Mouse (Mus musculus) heart, adult 2 months (tissue): Measurements from ENCODE around the gene Rps10. TPM values are rescaled to one million over a fixed set of nuclear protein-coding genes. Genes with fewer than 3 reads are reported as not detected.

Experiments used
- DNase-seq, 2 experiments: peaks; one replicate each; pipeline ENCODE4 v3.0.0; 2021
- H3K27ac ChIP-seq: fragments of 200-600 bp; 2 replicates; pipeline ENCODE4 v1.8.1; 2022
- H3K27me3 ChIP-seq: fragments of 200-500 bp; 2 replicates; pipeline ENCODE4 v1.6.1; 2012; ENCODE audit warnings: mild to moderate bottlenecking, low read length, inconsistent platforms, mixed read lengths; ENCODE audit not compliant: control insufficient read depth, insufficient read depth
- H3K36me3 ChIP-seq: fragments of 200-500 bp; 2 replicates; pipeline ENCODE4 v1.6.1; 2012; ENCODE audit warnings: low read length, inconsistent platforms; ENCODE audit not compliant: control insufficient read depth, insufficient read depth
- H3K4me1 ChIP-seq: fragments of 200-500 bp; 2 replicates; pipeline ENCODE4 v1.6.1; 2011; ENCODE audit warnings: low read length; ENCODE audit not compliant: control insufficient read depth, insufficient read depth
- H3K4me3 ChIP-seq: fragments of 200-600 bp; 2 replicates; pipeline ENCODE4 v1.8.1; 2022
- H3K79me2 ChIP-seq: fragments of 200-500 bp; replicated peaks from 2 replicates; pipeline ENCODE4 v1.6.1; 2012; ENCODE audit warnings: mild to moderate bottlenecking, inconsistent platforms, low read length, moderate library complexity, mixed read lengths; ENCODE audit not compliant: control insufficient read depth, insufficient read depth
- H3K9ac ChIP-seq: fragments of 200-500 bp; 2 replicates; pipeline ENCODE4 v1.6.1; 2012; ENCODE audit warnings: low read depth, mild to moderate bottlenecking, control low read depth, inconsistent platforms, low read length, mixed read lengths
- CTCF ChIP-seq: fragments of 200-600 bp; IDR thresholded peaks from 2 replicates; pipeline ENCODE4 v1.8.1; 2022; ENCODE audit warnings: antibody characterized with exemption, mild to moderate bottlenecking, moderate library complexity
- EP300 ChIP-seq: fragments of 200-500 bp; IDR thresholded peaks from 2 replicates; pipeline ENCODE4 v1.6.1; 2011; ENCODE audit warnings: low read depth, low read length, control low read depth; ENCODE audit not compliant: insufficient read depth
- POLR2A ChIP-seq: fragments of 200-500 bp; IDR thresholded peaks from 2 replicates; pipeline ENCODE4 v1.6.1; 2011; ENCODE audit warnings: mild to moderate bottlenecking, low read depth, low read length, control low read depth; ENCODE audit not compliant: insufficient read depth
- WGBS: fragments of 180-500 bp; shearing (Covaris S2); methylation state at CpG from one replicate; pipeline ENCODE4 v1.1.7; 2018; 5-methylcytosine and 5-hydroxymethylcytosine counted together
- intact Hi-C: fragments of 180-260 bp; cut with DNase I; formaldehyde crosslinking; loops from one replicate; pipeline ENCODE4 v1.15.1; 2025
- polyA plus RNA-seq: library from polyadenylated mRNA; depleted of rRNA; stranded (reverse); fragments of >200 nt; gene quantifications from 2 replicates; pipeline ENCODE4 v1.2.3, GENCODE M21; 2012
- total RNA-seq, 2 experiments: library from RNA; stranded (reverse); gene quantifications; 2 replicates each; pipeline ENCODE4 v1.2.3; 2021

Gene Rps10
- total and polyA plus RNA-seq, 3 experiments: 482 to 604 (median 529) TPM

GRCm38 (mm10) chr17:27622611-27623359, 13.7 kb downstream of the Rps10 start:
- no peak for TF ChIP-seq CTCF
- WGBS: under 1% methylated on average over 68 of the region's 80 CpGs

DNA sequence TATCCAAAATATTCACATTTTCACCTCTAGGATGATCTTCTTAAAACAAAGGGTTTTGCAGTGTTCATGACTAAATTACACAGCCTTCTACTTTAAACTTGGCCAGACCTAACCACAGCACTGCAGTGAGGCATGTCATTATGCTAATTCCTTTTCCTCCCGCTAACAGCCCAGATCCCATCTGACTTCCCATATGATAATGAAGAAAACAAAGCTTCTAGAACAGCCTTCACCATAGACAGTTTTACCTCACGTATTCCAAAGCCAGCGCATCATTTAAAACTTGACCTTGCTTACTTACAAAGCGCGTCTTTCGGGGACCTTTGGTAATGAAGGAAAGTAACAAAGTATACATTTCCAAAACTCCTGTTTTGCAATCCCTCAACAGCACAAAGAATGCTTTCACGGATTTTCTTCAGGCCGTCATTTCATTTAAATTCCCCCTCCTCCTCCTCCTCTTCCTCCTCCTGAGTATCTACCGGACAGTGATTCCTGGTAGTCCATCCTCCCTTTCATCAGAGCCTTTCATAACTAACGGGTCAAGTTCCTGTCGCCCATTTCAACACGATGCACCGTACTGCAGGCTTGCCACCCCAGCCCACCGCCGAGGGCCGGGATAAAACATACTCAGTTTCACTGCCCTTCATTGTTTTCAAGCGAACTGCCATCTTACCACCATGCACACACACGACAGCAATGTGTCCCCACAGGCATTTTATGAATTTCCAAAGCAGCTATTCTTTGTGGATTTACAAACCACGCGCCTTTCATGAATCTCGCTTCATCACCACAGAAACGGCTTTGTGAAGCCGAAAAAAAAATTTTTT, 14.6 kb downstream of the Rps10 start:
- Histone ChIP-seq H3K9ac (peak overlapping the region; percentile 59), H3K79me2 (peaks cover 10% of the 10 kb centered on the region), H3K27ac (peak overlapping the region; percentile 93), H3K27me3 (no peaks in the 10 kb centered on the region), H3K36me3 (no peaks in the 10 kb centered on the region), H3K4me1 (peaks cover 12% of the 10 kb centered on the region), H3K4me3 (peak overlapping the region; percentile 88)
- intact Hi-C loops: loop anchor here (2.0 to 5.0 kb wide), 2 partner anchors 35 to 57 kb away; partner anchors contain the start of gene AI413582
- TF ChIP-seq EP300 (no peak), CTCF (no peak), POLR2A (no peak)
- 5% methylated on average over 23 of the region's 23 CpGs for WGBS
- DNase-seq: peak in 1 of 2 experiments; percentile 30

More at GRCm38 (mm10) chr17:27622611-27623359, 13.7 kb downstream of the Rps10 start:
- peak overlapping the region; percentile 97 for H3K9ac ChIP-seq
- intact Hi-C loops: loop anchor here (2.0 to 5.0 kb wide), 2 partner anchors 35 to 58 kb away; partner anchors contain the start of gene AI413582
- H3K4me3 ChIP-seq: peak overlapping the region; percentile 88
- H3K4me1 ChIP-seq: peaks cover 11% of the 10 kb centered on the region
- no peaks in the 10 kb centered on the region for H3K27me3 ChIP-seq
- peak overlapping the region; percentile 93 for H3K27ac ChIP-seq
- H3K79me2 ChIP-seq: peaks cover 7% of the 10 kb centered on the region
- peak; percentile 57 to 64 for DNase-seq
- H3K36me3 ChIP-seq: no peaks in the 10 kb centered on the region

DNA sequence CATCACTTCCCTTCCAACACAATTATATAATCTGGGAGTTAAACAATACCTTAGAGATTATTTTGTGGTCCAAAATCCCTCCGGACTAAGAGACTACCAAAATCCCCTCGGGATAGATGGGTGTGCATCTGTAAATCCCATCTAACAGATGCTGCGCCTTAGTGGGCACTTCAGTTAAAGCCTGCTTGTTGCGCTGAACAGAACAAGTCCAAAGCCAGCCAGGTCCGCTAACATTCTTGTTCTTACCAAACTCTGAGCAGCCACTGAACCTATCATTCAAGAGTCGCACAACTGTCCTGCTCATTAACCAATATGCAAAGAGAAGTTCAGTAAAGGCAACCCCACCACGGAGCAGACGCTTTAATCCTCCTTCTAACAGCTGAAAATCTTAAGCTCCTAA, 15.3 kb downstream of the Rps10 start:
- peak in 1 of 2 experiments; percentile 21 for DNase-seq
- Histone ChIP-seq H3K27ac (peak overlapping the region; percentile 93), H3K27me3 (no peaks in the 10 kb centered on the region), H3K79me2 (peaks cover 13% of the 10 kb centered on the region), H3K4me1 (peaks cover 12% of the 10 kb centered on the region), H3K4me3 (peak overlapping the region; percentile 88), H3K36me3 (no peaks in the 10 kb centered on the region), H3K9ac (peak overlapping the region; percentile 17)
- WGBS: 16% methylated on average over 8 of the region's 8 CpGs
- intact Hi-C loops: loop anchor here (5.0 kb wide), 1 partner anchor 34 kb away; no protein-coding TSS in a partner anchor
- TF ChIP-seq EP300 (no peak), CTCF (no peak), POLR2A (no peak)

GRCm38 (mm10) chr17:27615388-27615787, 21.1 kb downstream of the Rps10 start:
- H3K9ac ChIP-seq: no peak overlapping the region
- H3K79me2 ChIP-seq: peaks cover 15% of the 10 kb centered on the region
- intact Hi-C loops: no loop called here
- no peak for DNase-seq
- peaks cover 24% of the 10 kb centered on the region for H3K4me1 ChIP-seq
- TF ChIP-seq EP300: 0 out of 2 replicates have a peak, but pooled peaks have one; percentile 19
- TF ChIP-seq CTCF: no peak
- no peak overlapping the region for H3K27ac ChIP-seq
- WGBS: 38% methylated on average over 7 of the region's 7 CpGs
- no peaks in the 10 kb centered on the region for H3K36me3 ChIP-seq
- no peaks in the 10 kb centered on the region for H3K27me3 ChIP-seq
- no peak overlapping the region for H3K4me3 ChIP-seq

GRCm38 (mm10) chr17:27613016-27613415, 23.5 kb downstream of the Rps10 start:
- DNase-seq: no peak

More at GRCm38 (mm10) chr17:27613016-27613415, 23.5 kb downstream of the Rps10 start:
- H3K9ac ChIP-seq: no peak overlapping the region
- intact Hi-C loops: no loop called here
- H3K36me3 ChIP-seq: no peaks in the 10 kb centered on the region
- 71% methylated on average over 4 of the region's 4 CpGs for WGBS
- H3K27ac ChIP-seq: no peak overlapping the region
- H3K79me2 ChIP-seq: peaks cover 18% of the 10 kb centered on the region
- no peak overlapping the region for H3K4me3 ChIP-seq
- H3K4me1 ChIP-seq: peaks cover 22% of the 10 kb centered on the region
- no peaks in the 10 kb centered on the region for H3K27me3 ChIP-seq
- no peak for TF ChIP-seq POLR2A
- TF ChIP-seq CTCF: no peak
- no peak for TF ChIP-seq EP300
